Mouse (Mus musculus): ENCODE results near the gene Zfp750. TPM values are rescaled to one million over a fixed set of nuclear protein-coding genes. Genes with fewer than 3 reads are reported as not detected.

Gene Zfp750
- polyA plus RNA-seq, 1 experiment from 2014 or later = 0.61 TPM

DNA sequence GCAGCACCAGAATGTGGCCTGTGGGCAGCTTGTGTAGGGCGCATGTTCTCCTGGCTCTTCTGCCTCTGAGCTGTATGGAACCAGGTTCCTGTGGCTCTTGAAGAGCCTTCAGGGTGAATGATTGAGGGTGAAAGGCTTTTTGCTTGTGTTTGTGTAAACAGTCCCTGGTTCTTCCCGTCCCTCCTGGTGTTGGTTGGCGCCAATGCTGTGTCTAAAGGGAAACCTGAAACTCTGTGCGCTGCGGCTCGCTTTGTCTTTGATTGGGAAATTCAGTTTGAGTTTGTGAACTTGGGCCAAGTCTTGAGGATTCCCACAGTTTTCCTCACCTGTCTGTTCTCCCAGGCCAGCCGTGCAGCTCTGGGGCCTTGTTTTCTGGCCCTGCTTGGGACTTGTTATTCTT lies 5.1 kb upstream of the Zfp750 start:
- 57% methylated on average over 7 of the region's 7 CpGs for WGBS
- ATAC-seq (ENCODE audit: borderline replicate concordance, extremely low read depth, low FRiP score, low TSS enrichment) = no peak
- Histone ChIP-seq H3K27ac (no peak overlapping the region), H3K4me2 (no peak overlapping the region), H3K4me3 (no peak overlapping the region), H3K36me3 (no peaks in the 10 kb centered on the region), H3K4me1 (no peaks in the 10 kb centered on the region), H3K9ac (no peak overlapping the region), H3K9me3 (no peaks in the 10 kb centered on the region), H3K27me3 (no peaks in the 10 kb centered on the region)

DNA sequence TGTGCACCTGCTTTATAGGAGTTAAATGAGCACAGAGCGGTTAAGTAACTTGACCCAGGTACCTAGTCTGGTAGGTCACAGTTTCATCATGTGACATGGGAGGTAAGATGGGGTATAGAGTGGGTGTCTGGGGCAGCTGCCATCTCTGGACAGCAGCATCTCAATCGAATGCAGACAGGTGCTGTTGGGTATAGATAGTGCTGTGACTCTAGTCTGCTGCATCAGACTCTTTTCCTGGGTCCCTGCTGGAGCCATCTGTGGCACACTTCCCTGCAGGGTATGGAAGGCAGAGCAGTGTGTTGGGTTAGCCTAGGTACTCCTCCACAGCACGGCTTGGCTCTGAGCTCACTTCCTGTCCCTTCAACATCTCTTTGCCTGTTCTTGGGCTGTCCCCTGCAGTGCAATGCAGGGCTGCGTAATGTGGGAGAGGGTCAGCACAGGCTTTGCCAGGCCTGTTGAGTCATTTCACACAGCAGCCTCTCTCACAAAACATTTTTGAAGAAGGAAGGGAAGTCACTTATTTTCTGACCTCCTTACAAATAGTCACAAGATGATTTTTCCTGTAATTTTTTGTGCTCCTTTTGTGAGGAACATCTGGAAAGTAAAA lies 3.1 kb upstream of the Zfp750 start:
- Histone ChIP-seq H3K27ac (no peak overlapping the region), H3K36me3 (no peaks in the 10 kb centered on the region), H3K9me3 (no peaks in the 10 kb centered on the region), H3K27me3 (no peaks in the 10 kb centered on the region), H3K4me1 (no peaks in the 10 kb centered on the region), H3K4me2 (no peak overlapping the region), H3K4me3 (no peak overlapping the region), H3K9ac (no peak overlapping the region)
- 81% methylated on average over 4 of the region's 4 CpGs for WGBS
- ATAC-seq (ENCODE audit: borderline replicate concordance, extremely low read depth, low FRiP score, low TSS enrichment) = no peak

DNA sequence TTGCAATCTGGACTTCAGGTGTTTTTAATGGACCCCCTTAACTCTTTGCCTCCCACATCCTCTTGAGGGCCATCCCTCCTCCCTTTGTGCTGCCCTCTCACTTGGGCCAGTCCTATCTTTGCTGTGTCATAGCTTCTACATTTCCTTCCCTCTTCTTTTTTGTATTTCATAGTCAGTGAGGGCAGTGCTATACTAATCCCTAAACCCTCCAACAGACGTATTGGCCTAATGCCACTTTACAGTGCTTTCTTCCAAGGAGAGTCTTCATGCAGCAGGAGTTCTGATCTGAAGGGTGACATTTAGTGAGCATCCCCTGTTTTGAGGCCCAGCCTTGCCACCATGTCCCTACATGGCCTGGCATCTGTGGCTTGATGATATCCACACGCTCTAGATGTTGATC lies 1.6 kb upstream of the Zfp750 start:
- no peak for ATAC-seq (ENCODE audit: borderline replicate concordance, extremely low read depth, low FRiP score, low TSS enrichment)
- Histone ChIP-seq H3K4me2 (no peak overlapping the region), H3K27ac (no peak overlapping the region), H3K4me1 (no peaks in the 10 kb centered on the region), H3K27me3 (no peaks in the 10 kb centered on the region), H3K36me3 (no peaks in the 10 kb centered on the region), H3K4me3 (no peak overlapping the region), H3K9ac (no peak overlapping the region), H3K9me3 (no peaks in the 10 kb centered on the region)
- WGBS = 92% methylated on average over 2 of the region's 2 CpGs

DNA sequence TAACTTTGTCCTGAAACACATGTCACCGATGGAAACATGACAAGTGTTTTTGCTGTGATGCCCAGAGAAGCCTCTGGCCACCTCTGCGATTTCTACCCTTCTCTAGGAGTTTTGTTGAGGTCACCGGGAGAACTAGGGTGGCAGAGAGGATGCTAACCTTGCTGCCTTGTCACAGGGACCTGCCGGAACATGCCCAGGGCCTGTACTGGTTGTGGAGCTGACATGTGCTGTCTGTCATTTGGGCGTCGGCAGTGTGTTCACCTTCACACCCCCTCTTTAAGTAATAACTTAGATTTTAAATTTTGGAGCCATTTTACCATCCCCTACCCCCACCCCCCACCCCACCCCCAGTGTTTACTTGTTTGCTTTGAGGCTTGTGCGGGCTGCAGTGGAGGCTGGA lies 570 bp upstream of the Zfp750 start:
- no peak for ATAC-seq (ENCODE audit: borderline replicate concordance, extremely low read depth, low FRiP score, low TSS enrichment)
- Histone ChIP-seq H3K27ac (no peak overlapping the region), H3K36me3 (no peaks in the 10 kb centered on the region), H3K27me3 (no peaks in the 10 kb centered on the region), H3K9me3 (no peaks in the 10 kb centered on the region), H3K4me1 (no peaks in the 10 kb centered on the region), H3K9ac (no peak overlapping the region), H3K4me2 (no peak overlapping the region), H3K4me3 (no peak overlapping the region)
- WGBS = 72% methylated on average over 7 of the region's 7 CpGs

DNA sequence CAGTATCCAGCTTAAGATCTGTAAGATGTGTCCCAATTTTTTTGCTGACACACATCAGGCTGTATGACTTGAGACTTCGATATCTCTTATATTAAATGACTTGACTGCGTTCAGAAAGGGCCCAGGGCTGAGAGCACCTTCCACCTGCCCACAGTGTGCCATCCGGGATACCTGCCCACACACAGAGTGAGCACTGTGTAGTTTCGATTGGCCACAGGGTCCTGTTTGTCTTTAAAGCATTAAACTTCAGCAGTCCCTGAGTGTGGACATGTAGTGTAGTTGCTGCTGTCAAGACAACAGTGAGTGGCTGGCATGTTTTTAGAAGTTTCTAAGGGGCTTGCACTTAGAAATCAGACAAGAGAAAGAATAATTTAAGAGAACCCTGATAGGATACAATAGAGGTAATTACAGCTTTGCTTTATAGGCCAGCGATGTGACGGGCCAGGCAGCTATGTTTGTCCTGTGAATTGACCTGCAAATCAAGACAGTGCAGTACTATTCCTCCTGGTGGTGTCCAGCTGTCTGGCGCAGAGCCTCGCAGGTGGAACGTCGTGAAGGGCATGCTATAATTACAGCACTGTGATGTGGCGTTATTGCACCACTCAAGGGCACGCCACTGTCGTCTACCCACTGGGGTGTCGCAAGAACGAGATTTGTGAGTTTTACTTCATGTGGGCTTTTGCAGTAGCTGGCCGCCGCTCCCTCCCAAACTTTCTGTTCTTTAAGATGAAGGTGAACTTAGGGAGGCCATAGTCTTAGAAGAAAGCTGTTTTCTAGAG lies 1.3 kb downstream of the Zfp750 start:
- 79% methylated on average over 17 of the region's 17 CpGs for WGBS
- H3K27me3 ChIP-seq = no peaks in the 10 kb centered on the region
- H3K4me1 ChIP-seq = no peaks in the 10 kb centered on the region
- ATAC-seq (ENCODE audit: borderline replicate concordance, extremely low read depth, low FRiP score, low TSS enrichment) = no peak
- H3K4me2 ChIP-seq = no peak overlapping the region
- H3K27ac ChIP-seq = no peak overlapping the region
- no peaks in the 10 kb centered on the region for H3K9me3 ChIP-seq
- no peaks in the 10 kb centered on the region for H3K36me3 ChIP-seq
- no peak overlapping the region for H3K4me3 ChIP-seq
- H3K9ac ChIP-seq = no peak overlapping the region

DNA sequence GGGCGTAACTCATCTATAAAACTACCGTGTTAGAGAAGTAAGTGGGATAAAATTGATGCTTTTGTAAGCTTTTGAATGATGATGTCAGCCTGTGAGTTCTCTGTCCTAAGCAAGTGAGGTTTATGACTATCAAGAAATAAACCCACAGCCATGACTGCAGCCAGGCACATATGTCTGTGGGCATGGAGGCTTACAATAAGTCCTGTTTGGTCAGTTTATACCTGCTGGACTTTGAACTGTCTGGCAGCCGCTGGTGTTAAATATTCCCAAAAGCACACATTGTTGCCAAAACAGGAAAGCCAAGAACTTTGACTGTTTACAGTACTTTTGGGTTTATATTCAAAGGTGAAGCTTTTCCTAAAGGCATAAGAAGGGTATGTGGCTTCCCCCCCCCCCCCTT lies 2.2 kb downstream of the Zfp750 start:
- 75% methylated on average over 3 of the region's 3 CpGs for WGBS
- H3K9ac ChIP-seq = no peak overlapping the region
- no peak overlapping the region for H3K27ac ChIP-seq
- no peaks in the 10 kb centered on the region for H3K36me3 ChIP-seq
- no peaks in the 10 kb centered on the region for H3K27me3 ChIP-seq
- H3K4me2 ChIP-seq = no peak overlapping the region
- no peak for ATAC-seq (ENCODE audit: borderline replicate concordance, extremely low read depth, low FRiP score, low TSS enrichment)
- no peaks in the 10 kb centered on the region for H3K4me1 ChIP-seq
- H3K4me3 ChIP-seq = no peak overlapping the region
- H3K9me3 ChIP-seq = no peaks in the 10 kb centered on the region

- no peaks in the 10 kb centered on the region for H3K4me1 ChIP-seq
- ATAC-seq (ENCODE audit: borderline replicate concordance, extremely low read depth, low FRiP score, low TSS enrichment) = no peak
- 76% methylated on average over 9 of the region's 9 CpGs for WGBS
- no peak overlapping the region for H3K9ac ChIP-seq
- H3K27me3 ChIP-seq = no peaks in the 10 kb centered on the region
- H3K4me2 ChIP-seq = no peak overlapping the region
- no peaks in the 10 kb centered on the region for H3K9me3 ChIP-seq
- no peak overlapping the region for H3K27ac ChIP-seq
- H3K4me3 ChIP-seq = no peak overlapping the region
- no peaks in the 10 kb centered on the region for H3K36me3 ChIP-seq
Measured at GRCm38 (mm10) chr11:121515996-121516395, 3.1 kb downstream of the Zfp750 start.

- H3K4me2 ChIP-seq = no peak overlapping the region
- WGBS = 89% methylated on average over 8 of the region's 8 CpGs
- H3K27me3 ChIP-seq = no peaks in the 10 kb centered on the region
- peaks cover 2% of the 10 kb centered on the region; the same call in 1 of the 2 replicates for H3K4me1 ChIP-seq
- no peak for ATAC-seq (ENCODE audit: borderline replicate concordance, extremely low read depth, low FRiP score, low TSS enrichment)
- no peaks in the 10 kb centered on the region for H3K36me3 ChIP-seq
- H3K4me3 ChIP-seq = no peak overlapping the region
- no peaks in the 10 kb centered on the region for H3K9me3 ChIP-seq
- H3K9ac ChIP-seq = no peak overlapping the region
- no peak overlapping the region for H3K27ac ChIP-seq
Measured at GRCm38 (mm10) chr11:121512896-121513572, 6.1 kb downstream of the Zfp750 start.

DNA sequence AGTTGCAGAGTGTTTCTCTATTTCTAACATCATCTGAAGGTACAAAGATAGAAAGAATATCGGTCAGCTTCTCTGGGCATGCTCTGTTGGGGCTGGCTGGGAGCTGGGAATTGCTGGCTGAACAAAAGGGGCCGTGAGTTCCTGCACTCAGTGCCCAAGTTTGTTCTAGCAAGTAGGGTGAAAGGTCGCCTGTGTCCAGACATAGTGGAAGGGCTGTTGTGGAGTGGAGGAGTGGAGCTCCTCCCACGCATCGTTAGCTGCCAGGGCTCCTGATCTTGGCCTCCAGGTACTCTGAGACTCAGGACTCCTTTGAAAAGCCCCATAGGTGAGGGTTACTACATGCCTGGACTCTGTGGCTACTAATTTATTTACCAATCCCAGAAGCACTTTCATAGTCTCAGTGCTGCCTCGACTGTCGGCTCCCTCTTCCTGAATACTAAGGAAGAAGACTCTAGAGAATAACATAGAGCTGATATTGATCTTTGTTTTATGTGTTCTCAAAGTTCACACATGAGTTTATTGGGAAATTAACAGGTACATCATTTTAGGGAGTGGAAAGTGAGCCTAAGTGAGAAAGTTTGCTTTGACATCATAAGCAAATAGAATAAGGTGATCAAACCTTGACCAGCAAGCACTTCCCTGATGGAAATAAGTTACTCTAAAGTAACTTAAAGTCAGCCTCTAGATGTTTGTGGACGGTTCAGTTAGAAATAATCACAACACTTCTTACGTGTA lies 8.5 kb downstream of the Zfp750 start:
- Histone ChIP-seq H3K4me1 (peaks cover 2% of the 10 kb centered on the region; the same call in 1 of the 2 replicates), H3K27ac (no peak overlapping the region), H3K36me3 (no peaks in the 10 kb centered on the region), H3K9me3 (no peaks in the 10 kb centered on the region), H3K4me2 (no peak overlapping the region), H3K27me3 (no peaks in the 10 kb centered on the region), H3K4me3 (no peak overlapping the region), H3K9ac (no peak overlapping the region)
- ATAC-seq (ENCODE audit: borderline replicate concordance, extremely low read depth, low FRiP score, low TSS enrichment) = no peak
- 55% methylated on average over 9 of the region's 9 CpGs for WGBS

DNA sequence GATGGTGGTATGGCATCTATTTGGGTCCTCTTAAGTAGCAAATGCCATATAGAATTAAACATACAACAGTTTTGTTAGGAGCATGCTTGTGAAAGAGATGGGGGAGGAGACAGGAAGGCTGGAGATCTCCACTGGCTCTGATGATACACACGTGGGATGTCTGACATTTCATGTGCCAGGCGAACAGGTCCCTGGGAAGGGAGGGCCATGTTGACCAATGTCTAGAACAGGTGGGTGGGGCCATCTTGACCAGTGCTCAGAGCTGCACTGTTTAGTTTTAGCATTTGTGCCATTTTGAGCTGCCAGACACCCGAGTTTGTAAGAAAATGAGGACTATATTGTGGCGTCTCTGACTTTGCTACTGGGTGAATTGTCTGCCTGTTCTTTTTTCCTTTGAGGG lies 10.7 kb downstream of the Zfp750 start:
- no peak for ATAC-seq (ENCODE audit: borderline replicate concordance, extremely low read depth, low FRiP score, low TSS enrichment)
- no peak overlapping the region for H3K4me3 ChIP-seq
- peaks cover 2% of the 10 kb centered on the region; the same call in 1 of the 2 replicates for H3K4me1 ChIP-seq
- H3K4me2 ChIP-seq = no peak overlapping the region
- H3K27ac ChIP-seq = no peak overlapping the region
- WGBS = 66% methylated on average over 4 of the region's 4 CpGs
- H3K27me3 ChIP-seq = no peaks in the 10 kb centered on the region
- no peak overlapping the region for H3K9ac ChIP-seq
- H3K9me3 ChIP-seq = no peaks in the 10 kb centered on the region
- no peaks in the 10 kb centered on the region for H3K36me3 ChIP-seq

DNA sequence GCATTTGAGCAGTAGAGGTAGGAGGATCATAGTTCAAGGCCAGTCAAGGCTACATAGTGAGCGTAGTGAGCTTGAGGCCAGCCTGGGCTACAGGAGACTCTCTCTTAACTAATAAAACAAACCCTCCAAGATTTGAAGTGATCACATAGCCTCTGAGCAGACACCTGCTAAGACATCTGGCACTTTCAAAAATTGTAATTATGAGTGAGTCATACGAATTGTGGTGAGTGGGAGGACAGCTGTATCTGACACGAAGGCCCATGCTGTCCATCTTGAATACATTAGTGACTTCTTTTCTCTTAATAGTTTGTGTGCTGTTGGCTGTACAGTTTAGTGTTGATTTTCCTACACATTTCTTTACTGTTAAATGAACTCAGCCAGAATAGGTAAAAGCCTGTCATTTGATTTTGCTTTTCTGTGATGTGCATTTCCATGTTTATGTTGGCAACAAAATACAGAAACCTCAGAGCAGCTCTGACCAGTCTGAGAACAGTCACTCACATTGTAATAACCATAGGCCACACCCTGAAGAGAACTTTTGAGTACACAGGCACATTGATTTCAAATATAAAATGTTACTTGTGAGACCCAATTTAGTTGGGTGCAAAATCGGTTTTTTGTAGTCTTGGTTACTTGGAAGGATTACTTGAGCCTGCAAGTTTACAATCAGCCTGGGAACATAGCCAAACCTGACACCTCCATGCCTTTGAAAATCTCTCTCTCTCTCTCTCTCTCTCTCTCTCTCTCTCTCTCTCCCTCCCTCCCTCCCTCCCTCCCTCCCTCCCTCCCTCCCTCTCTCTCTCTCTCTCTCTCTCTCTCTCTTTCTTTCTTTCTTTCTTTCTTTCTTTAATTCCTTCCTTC lies 16.9 kb downstream of the Zfp750 start:
- 68% methylated on average over 4 of the region's 4 CpGs for WGBS

More for the DNA sequence above, 16.9 kb downstream of the Zfp750 start:
- ATAC-seq (ENCODE audit: borderline replicate concordance, extremely low read depth, low FRiP score, low TSS enrichment) = no peak
- Histone ChIP-seq H3K4me2 (no peak overlapping the region), H3K36me3 (no peaks in the 10 kb centered on the region), H3K9me3 (no peaks in the 10 kb centered on the region), H3K27me3 (no peaks in the 10 kb centered on the region), H3K9ac (no peak overlapping the region), H3K4me1 (no peaks in the 10 kb centered on the region), H3K27ac (no peak overlapping the region), H3K4me3 (no peak overlapping the region)

All from lung, embryonic 15.5 days (tissue).